Mouse (Mus musculus) E14TG2a.4 (cell line): ENCODE data around the gene Calm4.

Experiments used
- CTCF ChIP-seq: conservative IDR thresholded peaks from 2 replicates; pipeline ENCODE4 v1.5.1; 2014; ENCODE audit warnings: low read length
- NANOG ChIP-seq: IDR thresholded peaks from 2 replicates; pipeline ENCODE4 v1.6.1; 2014; ENCODE audit warnings: borderline replicate concordance, low read length, mixed read lengths
- POU5F1 ChIP-seq: IDR thresholded peaks from 2 replicates; pipeline ENCODE4 v1.6.1; 2014; ENCODE audit warnings: low read length, borderline replicate concordance

DNA sequence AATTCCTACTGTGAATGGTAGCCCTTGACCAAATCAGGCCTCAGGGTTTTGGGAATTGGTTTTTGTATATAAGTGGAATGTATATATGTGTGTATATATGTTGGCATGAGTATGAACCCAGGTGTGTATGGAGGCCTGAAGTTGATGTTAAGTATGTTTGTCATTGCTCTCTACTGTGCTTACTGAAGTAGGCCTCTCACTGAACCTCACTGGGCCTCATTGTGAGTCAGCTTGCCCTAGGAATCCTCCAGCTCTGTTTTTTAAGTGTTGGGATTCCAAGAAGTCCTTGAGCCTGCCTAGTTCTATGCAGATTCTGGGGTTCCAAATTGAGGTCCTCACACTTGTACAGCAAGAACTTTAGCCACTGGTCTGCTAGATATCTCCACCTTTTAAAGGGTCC lies 32.3 kb downstream of the Calm4 start:
- no peak for TF ChIP-seq CTCF
- TF ChIP-seq POU5F1: no peak
- TF ChIP-seq NANOG: no peak
